Mouse (Mus musculus) CH12.LX (cell line): ENCODE results near the gene Mctp1. TPM values are rescaled to one million over a fixed set of nuclear protein-coding genes. Genes with fewer than 3 reads are reported as not detected.
A peak's percentile ranks its signal among the peaks of the same experiment; 100 is the strongest.

Experiments
- DNase-seq: peaks from one replicate; pipeline ENCODE4 v3.0.0-alpha.2; 2013; ENCODE audit errors: extremely low read depth
- H3K27ac ChIP-seq: 2 replicates; pipeline ENCODE4 v1.5.1; 2012; ENCODE audit warnings: low read depth, mild to moderate bottlenecking, control low read depth, moderate library complexity; ENCODE audit not compliant: insufficient read depth
- H3K27me3 ChIP-seq: replicated peaks from 2 replicates; pipeline ENCODE3; 2012; ENCODE audit warnings: inconsistent platforms
- H3K36me3 ChIP-seq, 2 experiments: replicated peaks in 1 of 2; 2 replicates each; pipeline versions ENCODE3 to v1.6.1; 2012; ENCODE audit warnings: inconsistent platforms in 1 of 2, low read length in 1 of 2, mild to moderate bottlenecking in 1 of 2, mixed read lengths in 1 of 2, moderate library complexity in 1 of 2; ENCODE audit not compliant: control insufficient read depth in 1 of 2, insufficient read depth in 1 of 2
- H3K4me1 ChIP-seq, 2 experiments: 2 replicates each; pipeline ENCODE4 v1.6.1; 2012; ENCODE audit warnings: inconsistent platforms in 1 of 2, moderate library complexity in 1 of 2; ENCODE audit not compliant: insufficient read depth in 2 of 2, control insufficient read depth in 1 of 2
- H3K4me2 ChIP-seq: 2 replicates; pipeline ENCODE4 v1.6.1; 2012; ENCODE audit warnings: low read depth, mild to moderate bottlenecking, control low read depth; ENCODE audit not compliant: poor library complexity, insufficient read depth, severe bottlenecking
- H3K4me3 ChIP-seq, 3 experiments: fragments of 150-350 bp in 1 of 3; sonication (generic) in 1 of 3; replicated peaks in 1 of 3; 2 replicates each; pipeline versions ENCODE3 to v1.5.1; 2011 to 2012; ENCODE audit warnings: low read depth in 2 of 3, low read length in 2 of 3, mild to moderate bottlenecking in 2 of 3, moderate library complexity in 2 of 3, control low read depth in 1 of 3, improper control_type of control experiment in 1 of 3, inconsistent platforms in 1 of 3, mixed read lengths in 1 of 3; ENCODE audit not compliant: poor library complexity in 1 of 3
- H3K79me2 ChIP-seq: replicated peaks from 2 replicates; pipeline ENCODE4 v1.6.1; 2012; ENCODE audit warnings: mild to moderate bottlenecking, moderate library complexity; ENCODE audit not compliant: control insufficient read depth, poor library complexity, insufficient read depth, severe bottlenecking; ENCODE audit errors: extremely low read depth
- H3K9ac ChIP-seq: 2 replicates; pipeline ENCODE4 v1.6.1; 2012; ENCODE audit warnings: low read depth, mild to moderate bottlenecking, control low read depth, moderate library complexity; ENCODE audit not compliant: insufficient read depth
- H3K9me3 ChIP-seq: replicated peaks from 2 replicates; pipeline ENCODE3; 2012; ENCODE audit warnings: low read length, inconsistent platforms, mixed read lengths
- BHLHE40 ChIP-seq: IDR thresholded peaks from 2 replicates; pipeline ENCODE4 v1.6.1; 2011; ENCODE audit warnings: mild to moderate bottlenecking, low read depth, low read length, improper control_type of control experiment
- CHD1 ChIP-seq: IDR thresholded peaks from 2 replicates; pipeline ENCODE4 v1.6.1; 2012; ENCODE audit warnings: low read depth, low read length, improper control_type of control experiment, inconsistent platforms
- CTCF ChIP-seq, 2 experiments: IDR thresholded peaks in 1 of 2; conservative IDR thresholded peaks in 1 of 2; 2 replicates each; pipeline ENCODE4 v1.5.1; 2011 to 2012; ENCODE audit warnings: low read depth in 2 of 2, low read length in 2 of 2, improper control_type of control experiment in 1 of 2, inconsistent platforms in 1 of 2, mild to moderate bottlenecking in 1 of 2, moderate library complexity in 1 of 2
- ELF1 ChIP-seq: IDR thresholded peaks from 2 replicates; pipeline ENCODE4 v1.6.1; 2014; ENCODE audit warnings: low read depth, mild to moderate bottlenecking, inconsistent platforms, low read length, improper control_type of control experiment
- EP300 ChIP-seq: IDR thresholded peaks from 2 replicates; pipeline ENCODE4 v1.6.1; 2011; ENCODE audit warnings: low read length, improper control_type of control experiment
- ETS1 ChIP-seq: conservative IDR thresholded peaks from 2 replicates; pipeline ENCODE4 v1.6.1; 2012; ENCODE audit warnings: low read depth, mild to moderate bottlenecking, inconsistent platforms, low read length, improper control_type of control experiment, moderate library complexity
- IRF4 ChIP-seq: IDR thresholded peaks from 2 replicates; pipeline ENCODE4 v1.6.1; 2014; ENCODE audit warnings: low read depth, mild to moderate bottlenecking, inconsistent platforms, low read length, improper control_type of control experiment
- JUN ChIP-seq: IDR thresholded peaks from 2 replicates; pipeline ENCODE4 v1.6.1; 2011; ENCODE audit warnings: low read depth, mild to moderate bottlenecking, low read length, improper control_type of control experiment, moderate library complexity; ENCODE audit not compliant: insufficient read depth
- JUND ChIP-seq: conservative IDR thresholded peaks from 2 replicates; pipeline ENCODE4 v1.6.1; 2011; ENCODE audit warnings: low read depth, low read length, improper control_type of control experiment
- KAT2A ChIP-seq: IDR thresholded peaks from 2 replicates; pipeline ENCODE4 v1.6.1; 2012; ENCODE audit warnings: low read length, improper control_type of control experiment, inconsistent platforms; ENCODE audit not compliant: insufficient replicate concordance
- MAFK ChIP-seq: IDR thresholded peaks from 2 replicates; pipeline ENCODE4 v1.6.1; 2011; ENCODE audit warnings: low read length, improper control_type of control experiment; ENCODE audit not compliant: insufficient replicate concordance
- MAZ ChIP-seq: IDR thresholded peaks from 2 replicates; pipeline ENCODE4 v1.6.1; 2012; ENCODE audit warnings: low read depth, mild to moderate bottlenecking, inconsistent platforms, low read length, improper control_type of control experiment, moderate library complexity
- MEF2A ChIP-seq: IDR thresholded peaks from 2 replicates; pipeline ENCODE4 v1.6.1; 2014; ENCODE audit warnings: low read depth, mild to moderate bottlenecking, inconsistent platforms, low read length, improper control_type of control experiment, borderline replicate concordance
- MXI1 ChIP-seq: IDR thresholded peaks from 2 replicates; pipeline ENCODE4 v1.6.1; 2011; ENCODE audit warnings: mild to moderate bottlenecking, low read depth, low read length, improper control_type of control experiment
- NRF1 ChIP-seq: IDR thresholded peaks from 2 replicates; pipeline ENCODE4 v1.6.1; 2014; ENCODE audit warnings: low read depth, mild to moderate bottlenecking, inconsistent platforms, low read length, improper control_type of control experiment, moderate library complexity
- POLR2A ChIP-seq: IDR thresholded peaks from 2 replicates; pipeline ENCODE4 v1.6.1; 2011; ENCODE audit warnings: low read depth, mild to moderate bottlenecking, improper control_type of control experiment, low read length
- RAD21 ChIP-seq: IDR thresholded peaks from 2 replicates; pipeline ENCODE4 v1.6.1; 2011; ENCODE audit warnings: low read depth, mild to moderate bottlenecking, low read length, improper control_type of control experiment, moderate library complexity
- RCOR1 ChIP-seq: conservative IDR thresholded peaks from 2 replicates; pipeline ENCODE4 v1.6.1; 2012; ENCODE audit warnings: low read depth, mild to moderate bottlenecking, inconsistent platforms, low read length, improper control_type of control experiment
- SIN3A ChIP-seq: IDR thresholded peaks from 2 replicates; pipeline ENCODE4 v1.6.1; 2012; ENCODE audit warnings: low read length, improper control_type of control experiment, inconsistent platforms
- SMC3 ChIP-seq: IDR thresholded peaks from 2 replicates; pipeline ENCODE4 v1.6.1; 2011; ENCODE audit warnings: low read depth, low read length, improper control_type of control experiment
- TBP ChIP-seq: conservative IDR thresholded peaks from 2 replicates; pipeline ENCODE4 v1.6.1; 2011; ENCODE audit warnings: low read depth, low read length, improper control_type of control experiment
- TCF12 ChIP-seq: IDR thresholded peaks from 2 replicates; pipeline ENCODE4 v1.6.1; 2014; ENCODE audit warnings: low read depth, mild to moderate bottlenecking, inconsistent platforms, low read length, improper control_type of control experiment
- UBTF ChIP-seq: IDR thresholded peaks from 2 replicates; pipeline ENCODE4 v1.6.1; 2012; ENCODE audit warnings: low read depth, mild to moderate bottlenecking, inconsistent platforms, low read length, improper control_type of control experiment, moderate library complexity
- USF1 ChIP-seq: IDR thresholded peaks from 2 replicates; pipeline ENCODE4 v1.6.1; 2014; ENCODE audit warnings: low read depth, mild to moderate bottlenecking, inconsistent platforms, low read length, improper control_type of control experiment
- USF2 ChIP-seq: conservative IDR thresholded peaks from 2 replicates; pipeline ENCODE4 v1.6.1; 2011; ENCODE audit warnings: low read depth, low read length, improper control_type of control experiment
- ZC3H11A ChIP-seq: IDR thresholded peaks from 2 replicates; pipeline ENCODE4 v1.6.1; 2012; ENCODE audit warnings: low read depth, mild to moderate bottlenecking, inconsistent platforms, low read length, improper control_type of control experiment
- ZMIZ1 ChIP-seq: IDR thresholded peaks from 2 replicates; pipeline ENCODE4 v1.6.1; 2012; ENCODE audit warnings: low read depth, mild to moderate bottlenecking, inconsistent platforms, low read length, improper control_type of control experiment
- ZNF384 ChIP-seq: IDR thresholded peaks from 2 replicates; pipeline ENCODE4 v1.6.1; 2012; ENCODE audit warnings: low read depth, low read length, improper control_type of control experiment, inconsistent platforms
- dilution Hi-C: fragments of 300-500 bp; cut with MboI; formaldehyde crosslinking; loops from 2 replicates; pipeline ENCODE4 v1.14.3; 2020; ENCODE audit warnings: low sequenced_read_pairs; ENCODE audit not compliant: extremely low pct_unique_long_range_greater_than_20kb, extremely low pct_ligation_motif_present
- in situ Hi-C: fragments of 300-500 bp; cut with MboI; formaldehyde crosslinking; loops from 3 replicates; pipeline ENCODE4 v1.14.3; 2019; ENCODE audit warnings: low sequenced_read_pairs, low pct_ligation_motif_present, low pct_unique_long_range_greater_than_20kb, mixed read lengths
- polyA plus RNA-seq: library from polyadenylated mRNA; unstranded; fragments of >175 nt; gene quantifications from 2 replicates; pipeline ENCODE4 v1.2.1, GENCODE M21; 2012; ENCODE audit warnings: low read depth; ENCODE audit not compliant: insufficient read length
- total RNA-seq, 2 experiments: library from RNA; depleted of rRNA; stranded (reverse); fragments of 300-350 nt in 1 of 2; fragments of >200 nt in 1 of 2; gene quantifications; 2 replicates each; pipeline ENCODE4 v1.2.3; 2012 to 2014

Gene Mctp1
- total and polyA plus RNA-seq, 3 experiments: 3.0 to 5.3 (median 3.7) TPM

GRCm38 (mm10) chr13:77063221-77063620 lies 678.9 kb downstream of the Mctp1 start:
- Histone ChIP-seq H3K4me2 (no peak overlapping the region), H3K4me3 (no peak overlapping the region), H3K36me3 (peaks cover 6 to 22% of the 10 kb centered on the region in 2 experiments), H3K27ac (no peak overlapping the region), H3K27me3 (no peaks in the 10 kb centered on the region), H3K9me3 (no peaks in the 10 kb centered on the region), H3K79me2 (no peaks in the 10 kb centered on the region), H3K9ac (no peak overlapping the region), H3K4me1 (no peaks in the 10 kb centered on the region; a peak in 1 of 4 replicates)
- in situ Hi-C loops: no loop called here
- DNase-seq: no peak
- dilution Hi-C loops: no loop called here
- TF ChIP-seq IRF4: no peak
- no peak for TF ChIP-seq RCOR1
- TF ChIP-seq CTCF (conservative IDR thresholded peaks at IDR 0.05 in 1 of 2, IDR thresholded peaks at IDR 0.05 in 1 of 2; ENCODE audit: low read depth in 2 of 2, low read length in 2 of 2): no peak
- no peak for TF ChIP-seq POLR2A
- TF ChIP-seq EP300: no peak
- no peak for TF ChIP-seq UBTF
- TF ChIP-seq ZNF384: no peak
- no peak for TF ChIP-seq JUN
- no peak for TF ChIP-seq USF2
- TF ChIP-seq ZC3H11A: no peak
- TF ChIP-seq TBP: no peak
- TF ChIP-seq TCF12: no peak
- TF ChIP-seq MXI1: no peak
- no peak for TF ChIP-seq ZMIZ1
- TF ChIP-seq MEF2A: no peak
- no peak for TF ChIP-seq ETS1
- TF ChIP-seq MAFK: no peak
- TF ChIP-seq SMC3: no peak

- peak; percentile 50 for DNase-seq
- no peaks in the 10 kb centered on the region for H3K9me3 ChIP-seq
- H3K36me3 ChIP-seq: peaks cover 8 to 33% of the 10 kb centered on the region in 2 experiments
- no peak overlapping the region for H3K9ac ChIP-seq
- no peaks in the 10 kb centered on the region for H3K79me2 ChIP-seq
- no peak overlapping the region for H3K4me2 ChIP-seq
- dilution Hi-C loops (no loop called here), in situ Hi-C loops (no loop called here)
- H3K4me3 ChIP-seq: no peak overlapping the region
- H3K4me1 ChIP-seq: peaks cover 7 to 14% of the 10 kb centered on the region in 2 experiments; a peak in 3 of 4 replicates
- no peak overlapping the region for H3K27ac ChIP-seq
- no peak for TF ChIP-seq CHD1
- no peak for TF ChIP-seq ETS1
- TF ChIP-seq ZNF384: no peak
- TF ChIP-seq BHLHE40: no peak
- TF ChIP-seq USF1: no peak
- TF ChIP-seq NRF1: no peak
- TF ChIP-seq KAT2A: no peak
- TF ChIP-seq JUND: no peak
- TF ChIP-seq EP300: no peak
- no peak for TF ChIP-seq SMC3
- TF ChIP-seq RAD21: no peak
- TF ChIP-seq SIN3A: no peak
- TF ChIP-seq ELF1: no peak
- no peak for TF ChIP-seq MAZ
- TF ChIP-seq TBP: no peak
- no peaks in the 10 kb centered on the region for H3K27me3 ChIP-seq
Observed at GRCm38 (mm10) chr13:77068847-77069246, 684.5 kb downstream of the Mctp1 start.
